Mouse (Mus musculus) ES-CJ7 (cell line): Measurements from ENCODE around the gene Zkscan6.
A peak's percentile ranks its signal among the peaks of the same experiment; 100 is the strongest.

Source experiments
- DNase-seq: peaks from one replicate; pipeline ENCODE4 v3.0.0; 2011; ENCODE audit warnings: low read depth, low spot score

The Zkscan6 gene

DNA sequence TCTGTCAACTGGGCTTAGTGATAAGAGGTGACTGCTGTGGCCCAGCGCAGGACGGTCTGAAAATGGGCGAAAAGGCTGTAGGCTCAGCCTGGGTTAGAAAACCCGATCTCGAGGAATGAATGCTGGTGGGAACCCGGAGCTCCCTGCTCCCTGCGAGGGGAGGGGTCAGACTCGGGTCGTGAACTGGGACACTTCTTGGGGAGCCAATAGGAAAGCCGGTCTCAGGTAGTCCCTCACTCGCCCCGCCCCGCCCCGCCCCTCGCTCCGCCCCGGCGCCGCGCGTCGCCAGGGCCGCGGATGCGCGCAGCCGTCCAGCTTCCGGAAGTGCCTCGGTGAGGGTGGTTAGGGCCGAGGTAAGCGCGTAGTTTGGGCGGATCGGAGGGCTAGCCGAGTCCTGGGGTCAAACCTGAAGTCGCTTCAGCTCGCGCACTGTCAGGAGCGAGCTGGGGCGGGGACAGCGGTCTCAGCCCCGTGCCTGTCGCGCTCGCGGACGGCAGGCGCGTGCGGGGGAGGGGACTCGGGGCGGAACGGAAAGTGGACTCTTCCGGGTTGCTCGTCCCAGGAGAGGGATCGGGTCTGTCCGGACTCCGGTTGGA is at the start of gene Zkscan6:
Zkscan6 (plus strand) TSS at position 267 of the 596 bp plus-strand sequence.
- peak; percentile 93 for DNase-seq

DNA sequence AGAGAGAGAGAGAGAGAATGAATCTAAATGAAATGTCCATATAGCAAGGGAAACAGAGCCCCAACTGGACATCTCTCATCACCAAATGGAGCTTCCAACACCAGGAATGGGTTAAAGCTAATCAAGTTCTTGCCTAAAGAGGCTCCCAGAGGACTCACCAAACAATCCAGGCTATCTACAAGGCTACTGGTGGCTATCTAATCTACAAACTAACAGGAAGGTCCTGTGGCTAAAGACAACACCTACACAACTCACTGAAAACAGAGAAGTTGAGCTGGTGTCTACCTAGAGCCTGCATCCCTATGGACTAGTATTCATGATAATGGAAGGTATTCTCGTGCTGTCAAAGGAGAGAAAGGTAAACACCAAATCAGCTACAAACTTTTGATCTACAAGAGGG is 47.6 kb upstream of the Zkscan6 start:
- DNase-seq = no peak

DNA sequence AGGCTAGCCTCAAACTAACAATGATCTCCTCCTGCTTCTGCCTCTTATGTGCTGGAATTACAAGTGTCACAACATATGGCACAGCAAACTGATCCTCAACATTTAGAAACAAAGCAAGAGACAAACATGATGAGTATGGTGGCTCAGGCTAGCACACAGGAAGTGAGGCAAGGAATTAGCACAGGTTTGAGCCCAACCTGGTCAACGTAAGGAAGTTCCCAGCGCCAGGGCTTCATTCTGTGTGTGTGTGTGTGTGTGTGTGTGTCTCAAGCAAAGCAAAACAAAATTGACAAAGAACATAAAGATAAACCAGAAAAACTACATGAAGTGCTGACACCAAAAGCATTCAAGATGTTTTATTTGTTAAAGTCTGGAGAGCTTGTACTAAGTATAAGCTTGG is 46.1 kb upstream of the Zkscan6 start:
- no peak for DNase-seq

DNA sequence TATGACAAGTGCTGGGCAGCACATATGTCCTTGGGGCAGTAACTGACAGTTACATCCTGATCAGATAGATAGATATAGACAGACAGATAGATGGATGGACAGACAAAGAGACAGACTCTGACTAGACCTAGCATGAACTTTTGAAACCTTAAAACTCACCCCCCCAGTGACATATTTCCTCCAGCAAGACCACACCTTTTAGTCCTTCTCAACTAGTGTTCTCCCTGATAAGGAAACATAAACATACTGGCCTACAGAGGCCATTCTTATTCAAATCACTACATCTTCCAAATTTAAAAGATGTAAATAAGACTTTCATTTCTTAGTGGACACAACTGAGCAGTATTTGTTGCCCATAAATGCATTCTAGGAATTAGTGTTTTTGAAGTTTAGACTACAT is 38.5 kb upstream of the Zkscan6 start:
- no peak for DNase-seq

DNA sequence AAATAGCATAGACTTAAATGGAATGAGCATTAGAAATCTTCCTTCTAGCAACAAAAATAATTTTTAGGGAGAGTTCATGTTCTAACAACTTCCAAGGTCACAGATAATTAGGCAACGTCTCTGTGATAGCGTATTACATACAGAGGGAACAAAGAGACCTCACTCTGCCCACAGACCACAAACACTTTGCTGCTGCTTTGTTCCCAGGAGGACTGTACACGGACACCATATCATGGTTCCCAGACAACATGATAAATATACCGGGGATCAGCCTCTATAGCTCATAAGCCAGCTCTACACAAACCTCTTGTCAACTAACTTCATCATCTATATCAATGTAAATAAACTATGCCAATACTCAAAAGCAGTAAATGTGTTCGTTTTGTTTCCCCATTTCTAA is 37.0 kb upstream of the Zkscan6 start:
- DNase-seq = no peak

DNA sequence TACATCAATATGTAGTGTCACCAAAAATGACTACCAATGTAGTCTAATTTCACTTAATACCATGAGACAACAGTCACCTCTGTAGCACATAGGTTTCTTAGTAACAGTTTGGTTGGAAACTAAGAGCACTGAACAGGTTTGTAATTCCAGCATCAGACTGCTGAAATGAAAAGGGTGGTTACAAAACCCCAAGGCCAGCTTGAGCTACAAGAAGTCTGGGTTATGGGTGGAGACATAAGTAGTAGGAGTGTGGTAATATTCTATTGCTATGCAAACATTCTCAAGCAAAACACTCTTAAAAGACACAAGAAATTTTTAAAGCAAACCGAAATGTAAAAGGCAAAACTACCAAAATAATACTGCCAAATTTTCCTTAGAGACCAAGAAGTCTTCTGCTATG is 35.4 kb upstream of the Zkscan6 start:
- DNase-seq = no peak

DNA sequence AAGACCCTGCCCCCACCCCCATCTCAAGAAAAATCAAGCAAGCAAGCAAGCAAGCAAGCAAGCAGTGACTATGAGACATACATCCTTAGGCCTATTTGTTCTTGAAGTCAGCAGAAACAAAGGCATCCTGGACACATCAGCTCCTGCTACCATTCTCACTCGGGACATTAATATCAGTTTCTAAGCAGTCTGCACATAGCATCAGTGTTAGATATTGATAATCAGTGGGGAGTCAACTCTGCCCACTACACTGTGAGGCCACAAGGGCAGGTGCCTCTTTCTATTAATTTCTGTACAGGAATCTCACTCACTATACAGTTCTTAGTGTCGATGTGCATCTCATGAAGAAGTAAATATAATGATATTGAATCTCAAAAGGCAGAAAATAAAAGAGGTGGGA is 33.4 kb upstream of the Zkscan6 start:
- DNase-seq = no peak

DNA sequence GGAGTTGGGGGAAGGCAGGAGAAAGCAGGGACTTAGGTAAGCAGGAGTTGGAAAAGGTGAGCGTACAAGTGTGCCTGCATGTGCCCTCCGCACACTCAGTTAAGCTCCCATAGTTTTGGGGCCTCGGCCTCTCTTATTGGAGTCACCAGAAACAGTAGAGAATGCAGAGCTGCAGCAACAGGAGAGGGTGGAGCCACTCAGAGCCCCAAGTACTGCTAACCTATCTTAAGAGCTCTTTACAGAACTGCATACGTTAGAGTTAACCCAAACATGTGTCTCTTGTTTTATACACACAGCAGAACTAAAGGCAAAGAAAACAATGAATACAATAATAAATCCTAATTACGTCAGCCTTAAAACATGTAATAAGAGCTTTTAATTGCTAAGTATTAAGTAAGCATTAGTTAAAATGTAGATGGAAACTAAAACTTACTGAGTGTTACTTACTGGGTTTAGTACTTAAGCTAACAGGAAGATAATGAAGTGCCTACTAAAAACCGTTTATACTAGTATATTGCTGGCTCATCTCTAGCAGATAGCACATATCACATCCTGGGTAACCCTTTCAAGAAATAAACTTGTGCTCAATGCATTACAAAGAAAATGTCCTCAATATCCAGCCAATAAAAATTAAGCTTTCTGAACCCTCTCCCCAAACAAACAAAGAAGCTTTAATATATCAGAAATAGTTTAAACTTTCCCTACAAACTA is 32.9 kb upstream of the Zkscan6 start:
- no peak for DNase-seq

DNA sequence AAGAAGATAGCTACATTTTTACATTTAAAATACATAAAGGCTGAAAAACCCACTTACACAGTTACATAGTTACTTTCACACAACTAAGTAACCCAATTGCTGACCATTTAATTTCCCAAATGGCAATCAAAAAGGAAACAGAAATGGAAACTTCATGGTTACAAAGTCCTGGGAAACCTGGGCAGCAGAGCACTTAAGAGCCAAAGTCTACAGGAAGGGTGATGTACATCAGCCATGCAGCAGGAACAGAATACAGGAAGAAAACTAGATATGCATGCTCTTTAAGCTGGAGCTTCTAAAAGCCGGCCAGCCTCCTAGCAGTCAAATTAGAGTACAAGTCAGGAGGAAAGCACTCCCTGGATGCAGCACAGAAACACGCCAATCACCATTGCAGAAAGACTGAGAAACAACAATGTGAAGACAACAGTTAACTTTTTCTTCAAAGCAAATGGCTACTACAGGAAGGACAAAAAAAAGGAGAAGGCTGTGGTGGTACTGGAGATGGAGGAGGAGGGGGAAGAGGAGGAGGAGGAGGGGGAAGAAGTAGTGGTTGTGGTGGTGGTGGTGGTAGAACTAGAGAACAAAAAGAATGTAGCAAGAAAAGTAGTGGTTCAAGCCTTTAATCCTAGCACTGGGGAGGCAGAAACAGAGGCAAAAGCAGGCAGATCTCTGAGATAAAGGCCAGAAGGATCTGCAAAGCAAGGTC is 29.9 kb upstream of the Zkscan6 start:
- no peak for DNase-seq

DNA sequence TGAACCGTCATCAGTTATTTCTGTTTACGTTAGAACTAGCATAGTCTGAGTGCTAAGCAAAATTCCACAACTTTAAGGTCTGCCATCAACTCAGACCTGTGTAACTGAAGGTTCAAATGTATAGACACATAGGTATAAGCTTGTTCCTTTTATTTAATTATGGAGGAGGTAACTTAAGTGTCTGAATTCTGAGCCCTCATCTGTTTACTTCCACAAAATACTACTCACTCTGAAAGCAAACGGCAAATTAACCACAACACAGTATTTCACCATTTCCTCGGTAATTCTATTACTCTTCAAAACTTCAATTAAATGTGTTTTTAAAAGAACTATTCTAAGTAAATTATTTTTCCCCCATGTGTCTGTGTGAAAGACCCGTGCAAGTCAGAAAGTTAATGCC is 29.2 kb upstream of the Zkscan6 start:
- DNase-seq = no peak

DNA sequence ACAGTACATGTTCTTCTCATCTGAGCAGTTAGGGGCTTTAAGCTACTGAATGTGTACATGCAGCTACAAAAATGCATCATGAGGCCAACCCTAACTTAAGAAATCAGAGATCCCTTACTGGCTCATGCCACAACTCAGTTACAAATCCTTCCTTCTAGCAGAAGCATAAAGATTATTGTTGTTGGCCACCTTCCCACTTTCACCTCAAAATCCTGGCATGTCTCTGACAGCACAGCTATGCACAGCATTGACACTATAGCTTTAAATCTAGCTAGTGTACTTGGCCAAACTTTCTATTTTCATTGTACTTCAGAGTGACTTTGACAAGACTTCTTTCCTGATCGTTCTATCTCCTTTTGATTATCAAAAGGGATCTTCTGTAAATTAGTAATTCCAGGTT is 27.9 kb upstream of the Zkscan6 start:
- DNase-seq = no peak

DNA sequence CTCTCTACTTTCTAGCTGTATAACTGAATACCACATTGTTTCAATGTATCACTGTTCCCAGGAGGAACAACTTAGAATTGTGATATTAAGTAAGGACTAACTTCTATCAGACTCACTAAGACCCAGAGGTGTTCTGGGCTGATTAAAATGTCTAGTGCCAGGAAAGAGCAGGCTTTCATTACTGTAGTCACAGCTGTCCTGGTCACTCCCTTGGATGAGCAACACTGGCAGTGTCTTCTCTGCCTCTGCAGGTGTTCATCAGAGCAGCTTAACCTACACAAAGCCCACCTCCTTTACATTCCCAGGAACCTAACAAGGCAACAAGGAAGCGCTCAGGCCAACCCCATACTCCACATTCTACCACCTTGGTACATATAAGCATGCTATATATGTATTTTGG is 27.4 kb upstream of the Zkscan6 start:
- no peak for DNase-seq

DNA sequence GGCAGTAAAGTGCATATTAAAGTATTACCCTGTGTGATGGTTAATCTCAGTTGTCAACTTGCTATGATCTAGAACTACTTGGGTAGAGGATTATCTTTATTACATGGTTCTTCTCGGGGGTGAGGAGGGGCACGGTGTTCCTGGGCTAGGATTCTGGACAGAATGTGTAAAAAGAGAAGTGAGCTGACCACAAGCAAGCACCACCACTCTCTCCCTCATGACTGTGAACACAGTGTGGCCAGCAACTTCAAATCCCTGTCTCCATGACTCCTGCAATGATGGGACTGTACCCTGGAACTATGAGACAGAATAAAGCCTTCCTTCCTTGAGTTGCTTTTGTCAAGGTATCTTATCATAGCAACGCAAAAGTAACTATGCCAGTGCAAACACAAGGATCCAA is 25.4 kb upstream of the Zkscan6 start:
- no peak for DNase-seq

DNA sequence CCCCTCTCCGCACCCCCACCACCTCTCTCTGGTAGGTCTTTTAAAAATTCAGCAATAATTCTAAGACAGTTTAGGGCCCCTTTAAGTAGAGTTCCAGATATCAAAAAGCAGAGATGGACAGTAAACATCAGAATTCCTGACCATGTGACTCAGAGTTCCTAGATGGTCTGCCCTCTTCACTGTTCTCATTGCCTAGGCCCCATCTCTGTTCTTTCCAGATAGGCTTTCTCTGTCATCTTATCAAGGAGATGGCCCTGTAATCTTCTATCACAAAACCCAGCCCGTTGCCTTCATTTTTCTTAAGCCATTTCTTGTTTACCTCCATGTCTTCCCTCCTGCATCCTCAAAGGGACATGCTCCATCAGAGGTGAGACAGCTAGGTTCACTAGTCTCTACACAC is 20.8 kb upstream of the Zkscan6 start:
- no peak for DNase-seq

DNA sequence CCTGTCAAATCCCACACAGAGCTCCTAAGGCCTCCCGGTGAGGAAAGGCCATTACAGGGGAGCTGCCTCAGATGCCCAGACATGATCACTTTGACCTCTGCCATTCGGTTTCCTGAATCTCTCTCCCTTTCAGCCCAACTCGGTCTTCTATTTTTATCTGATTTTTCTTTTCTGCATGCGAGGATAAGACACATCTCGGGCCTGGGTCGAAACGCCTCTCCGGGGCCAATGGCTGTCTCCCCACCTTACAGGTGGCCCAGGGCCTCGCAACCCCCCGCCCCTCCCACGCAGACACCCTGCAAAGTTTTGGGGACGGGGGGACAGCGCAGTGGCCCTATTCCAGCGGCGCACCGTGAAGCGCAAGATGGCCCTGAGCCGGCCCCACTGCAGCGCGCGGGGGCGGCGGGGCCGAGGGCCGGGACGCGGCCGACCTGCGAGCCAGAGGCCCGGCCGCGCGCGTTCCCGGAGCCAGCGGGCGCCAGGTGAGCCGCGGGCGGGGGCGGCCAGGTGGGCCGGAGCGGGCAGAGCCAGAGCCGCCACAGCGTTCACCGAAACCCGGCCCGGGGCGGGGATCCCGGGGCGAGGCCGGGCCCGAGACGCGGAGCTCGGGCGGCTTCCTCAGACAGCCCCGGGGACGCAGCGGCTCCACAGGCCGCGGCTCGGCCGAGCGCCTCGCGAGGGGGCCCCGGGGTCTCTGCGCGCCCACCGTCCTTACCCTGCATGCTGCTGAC is 19.4 kb upstream of the Zkscan6 start:
- peak; percentile 8 for DNase-seq

DNA sequence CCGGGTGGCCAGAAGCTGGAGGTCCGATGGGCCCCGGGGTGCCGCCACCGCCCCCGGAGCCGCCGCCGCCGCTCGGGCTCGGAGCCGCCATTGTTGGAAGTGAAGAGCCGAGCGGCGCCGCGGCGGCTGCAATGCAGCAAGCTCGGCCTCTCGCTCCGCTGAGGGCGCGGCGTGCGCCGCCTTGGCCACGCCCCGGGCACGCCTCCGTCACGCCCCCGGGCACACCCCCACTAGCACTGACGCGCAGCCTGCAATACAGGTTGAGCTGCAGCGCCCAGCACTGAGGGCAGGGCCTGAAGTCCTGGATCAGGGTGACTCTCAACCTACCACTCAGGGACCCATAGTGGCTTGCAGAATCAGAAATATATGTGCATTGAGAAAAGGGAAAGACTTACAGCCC is 18.8 kb upstream of the Zkscan6 start, which contains the start of gene Map2k4:
Map2k4 (minus strand) TSS at position 144 of the 400 bp plus-strand sequence.
- DNase-seq = peak; percentile 91

DNA sequence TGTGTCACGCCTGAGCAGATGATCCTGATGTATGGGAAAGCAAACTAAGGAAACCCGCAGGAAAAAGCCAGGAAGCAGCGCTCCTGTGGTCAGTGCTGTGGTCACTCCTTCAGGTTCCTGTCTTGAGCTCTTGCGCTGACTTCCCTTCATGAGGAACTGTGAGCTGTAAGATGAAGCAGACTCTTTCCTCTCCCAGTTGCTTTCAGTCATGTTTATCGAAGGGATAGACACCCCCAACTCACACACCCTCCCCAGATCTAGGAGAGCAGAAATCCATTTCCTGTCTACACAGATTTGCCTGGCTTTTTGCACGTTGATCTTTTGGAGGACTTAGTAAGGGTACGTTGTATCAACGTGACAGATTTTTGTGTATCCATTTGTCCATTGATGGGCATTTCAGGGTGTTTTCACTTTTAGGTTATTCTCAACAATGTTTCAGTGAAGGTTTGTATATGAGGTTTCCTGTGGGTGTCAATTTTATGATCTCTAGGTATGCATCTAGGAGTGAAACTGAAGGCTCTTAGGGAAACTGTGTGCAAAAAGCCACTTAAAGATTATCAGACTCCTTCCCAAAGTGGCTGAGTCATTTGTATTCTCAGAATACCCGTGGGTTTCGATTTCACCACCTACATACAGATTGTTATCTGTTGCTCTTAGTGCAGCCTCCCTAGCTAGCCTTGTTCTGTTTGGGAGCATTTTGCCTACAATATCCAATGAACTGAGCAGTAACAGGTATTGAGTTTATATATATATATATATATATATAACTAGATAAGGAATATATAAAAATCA is 12.4 kb upstream of the Zkscan6 start:
- no peak for DNase-seq

DNA sequence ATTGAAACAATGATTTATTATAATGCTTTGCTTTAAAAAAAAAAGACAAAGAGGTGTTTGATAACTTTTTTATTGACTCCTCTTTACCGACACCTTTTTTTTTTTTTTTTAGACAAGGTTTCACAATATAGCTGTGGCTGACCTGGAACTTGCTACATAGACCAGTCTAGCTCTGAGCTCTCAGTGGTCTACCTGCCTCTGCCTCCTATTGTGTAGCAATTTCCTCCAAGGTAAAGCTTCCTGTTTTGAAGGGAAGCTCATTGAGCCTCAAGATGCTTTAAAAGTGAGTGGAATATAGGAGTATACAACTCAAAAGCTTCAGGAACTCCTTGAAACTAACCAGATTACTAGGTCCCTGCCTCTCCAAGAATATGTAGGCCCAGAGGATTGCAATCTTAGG is 11.1 kb upstream of the Zkscan6 start:
- DNase-seq = no peak

DNA sequence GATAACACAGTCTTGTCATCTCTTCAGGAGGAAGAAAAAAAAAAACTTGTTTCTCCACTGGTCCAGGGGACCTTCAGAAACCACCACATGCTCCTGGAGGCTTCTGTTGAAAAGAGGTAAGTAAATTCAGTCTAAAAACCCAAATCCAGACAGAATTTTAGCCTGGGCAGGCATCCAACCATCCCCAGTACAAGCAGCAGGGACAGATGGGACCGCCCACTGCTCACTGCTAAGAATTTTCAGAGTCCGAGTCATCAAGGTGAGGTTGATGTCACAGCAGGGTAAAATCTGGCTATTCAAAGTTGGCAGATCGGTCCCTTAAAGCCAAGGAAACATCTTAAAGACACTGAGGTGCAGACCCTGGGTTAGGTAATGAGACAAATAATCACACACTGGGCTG is 5.1 kb upstream of the Zkscan6 start:
- no peak for DNase-seq

DNA sequence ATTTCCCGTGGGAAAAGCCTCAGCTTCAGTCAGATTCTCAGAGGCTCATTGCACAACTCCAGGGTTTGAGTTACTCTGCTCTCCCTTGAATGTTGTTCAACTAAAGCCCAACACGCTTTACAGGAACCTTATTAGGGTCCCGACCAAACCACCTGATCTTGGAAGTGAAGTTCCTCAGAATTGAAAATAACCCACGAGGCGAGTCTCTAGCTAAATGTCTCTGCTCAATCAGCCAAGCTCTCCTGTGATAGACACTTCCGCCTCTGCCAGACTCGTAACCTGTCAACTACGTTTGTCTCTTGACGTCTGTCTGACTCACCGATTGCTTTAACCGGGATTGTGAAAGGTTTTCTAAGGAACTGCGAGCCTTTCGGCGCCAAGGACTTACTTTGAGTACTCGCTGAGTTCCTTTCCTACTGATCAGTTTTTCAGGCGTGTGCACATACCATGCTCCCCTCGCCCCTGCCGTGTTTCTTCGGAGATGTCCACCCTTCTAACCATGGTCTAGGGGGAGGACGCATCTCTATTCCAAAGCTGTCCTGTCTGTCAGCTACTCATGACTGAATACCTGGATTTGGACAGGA is 562 bp upstream of the Zkscan6 start:
- DNase-seq = peak; percentile 15

DNA sequence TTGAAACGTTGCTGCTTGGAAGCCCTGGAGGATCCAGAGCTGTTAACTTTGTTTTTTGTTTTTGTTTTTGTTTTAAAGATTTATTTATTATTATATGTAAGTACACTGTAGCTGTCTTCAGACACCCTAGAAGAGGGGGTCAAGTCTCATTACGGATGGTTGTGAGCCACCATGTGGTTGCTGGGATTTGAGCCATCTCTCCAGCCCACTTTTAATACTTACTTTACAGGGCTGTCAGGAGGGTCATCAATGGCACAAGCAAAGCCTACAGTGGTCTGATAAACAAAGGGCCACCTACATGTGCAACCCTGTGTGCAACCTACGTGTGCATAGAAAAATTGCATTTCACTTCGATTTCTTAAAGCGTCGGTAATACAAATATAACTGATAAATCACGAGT is 626 bp downstream of the Zkscan6 start:
- DNase-seq = no peak
